Mouse (Mus musculus): ENCODE data around the gene Sec24d. TPM values are rescaled to one million over a fixed set of nuclear protein-coding genes. Genes with fewer than 3 reads are reported as not detected.
A peak's percentile ranks its signal among the peaks of the same experiment; 100 is the strongest.
"Not testable (repeated sequence)": the region's sequence is repeated elsewhere in the genome, so short reads cannot be mapped to it uniquely, and the experiment has no call there.

Sec24d gene
- polyA plus RNA-seq, 1 experiment from 2014 or later = 66.1 TPM

GRCm38 (mm10) chr3:123370927-123371326 is 103.7 kb downstream of the Sec24d start:
- Histone ChIP-seq H3K4me1 (ENCODE audit: insufficient read depth) (no peaks in the 10 kb centered on the region), H3K4me2 (no peak overlapping the region), H3K9ac (no peak overlapping the region), H3K9me3 (ENCODE audit: low read depth, low read length) (no peaks in the 10 kb centered on the region), H3K27me3 (ENCODE audit: insufficient read depth, low read length) (no peaks in the 10 kb centered on the region), H3K27ac (ENCODE audit: low read depth) (no peak overlapping the region), H3K4me3 (ENCODE audit: low read depth, low read length) (no peak overlapping the region), H3K36me3 (ENCODE audit: insufficient read depth) (peaks cover 51% of the 10 kb centered on the region)
- TF ChIP-seq CTCF (IDR thresholded peaks at IDR 0.05; ENCODE audit: low read depth) = no peak
- 91% methylated on average over 5 of the region's 5 CpGs for WGBS
- DNase-seq (no peak), ATAC-seq (ENCODE audit: insufficient read depth) (no peak)

- Histone ChIP-seq H3K27me3 (ENCODE audit: insufficient read depth, low read length) (no peaks in the 10 kb centered on the region), H3K9ac (no peak overlapping the region), H3K4me3 (ENCODE audit: low read depth, low read length) (no peak overlapping the region), H3K27ac (ENCODE audit: low read depth) (no peak overlapping the region), H3K4me1 (ENCODE audit: insufficient read depth) (no peaks in the 10 kb centered on the region), H3K9me3 (ENCODE audit: low read depth, low read length) (no peaks in the 10 kb centered on the region), H3K4me2 (no peak overlapping the region), H3K36me3 (ENCODE audit: insufficient read depth) (peaks cover 52% of the 10 kb centered on the region)
- peak; percentile 77 for TF ChIP-seq CTCF (IDR thresholded peaks at IDR 0.05; ENCODE audit: low read depth)
- DNase-seq (peak; percentile 90), ATAC-seq (ENCODE audit: insufficient read depth) (peak; percentile 72)
- 31% methylated on average over 11 of the region's 11 CpGs for WGBS
Measured at GRCm38 (mm10) chr3:123371766-123372535, 104.7 kb downstream of the Sec24d start.

- ATAC-seq (ENCODE audit: insufficient read depth) (no peak), DNase-seq (no peak)
- H3K36me3 ChIP-seq (ENCODE audit: insufficient read depth) = peaks cover 60% of the 10 kb centered on the region
- H3K9me3 ChIP-seq (ENCODE audit: low read depth, low read length) = no peaks in the 10 kb centered on the region
- no peak overlapping the region for H3K4me3 ChIP-seq (ENCODE audit: low read depth, low read length)
- TF ChIP-seq CTCF (IDR thresholded peaks at IDR 0.05; ENCODE audit: low read depth) = no peak
- no peak overlapping the region for H3K27ac ChIP-seq (ENCODE audit: low read depth)
- no peak overlapping the region for H3K4me2 ChIP-seq
- WGBS = 89% methylated on average over 3 of the region's 3 CpGs
- no peak overlapping the region for H3K9ac ChIP-seq
- no peaks in the 10 kb centered on the region for H3K27me3 ChIP-seq (ENCODE audit: insufficient read depth, low read length)
- H3K4me1 ChIP-seq (ENCODE audit: insufficient read depth) = no peaks in the 10 kb centered on the region
Measured at GRCm38 (mm10) chr3:123376562-123376961, 109.3 kb downstream of the Sec24d start.

- peak overlapping the region; percentile 65; the same call in 1 of the 2 replicates for H3K4me3 ChIP-seq (ENCODE audit: low read depth, low read length)
- no peak overlapping the region for H3K9ac ChIP-seq
- 0 out of 2 replicates have a peak, but pooled peaks cover 6% of the 10 kb centered on the region for H3K4me1 ChIP-seq (ENCODE audit: insufficient read depth)
- no peak overlapping the region for H3K27ac ChIP-seq (ENCODE audit: low read depth)
- peak overlapping the region; percentile 73 for H3K4me2 ChIP-seq
- H3K27me3 ChIP-seq (ENCODE audit: insufficient read depth, low read length) = no peaks in the 10 kb centered on the region
- DNase-seq = no peak
- H3K36me3 ChIP-seq (ENCODE audit: insufficient read depth) = peaks cover 19% of the 10 kb centered on the region
- H3K9me3 ChIP-seq (ENCODE audit: low read depth, low read length) = no peaks in the 10 kb centered on the region
- no peak for TF ChIP-seq CTCF (IDR thresholded peaks at IDR 0.05; ENCODE audit: low read depth)
- ATAC-seq (ENCODE audit: insufficient read depth) = no peak
- WGBS = 88% methylated on average over 7 of the region's 7 CpGs
Measured at GRCm38 (mm10) chr3:123384435-123384834, 117.2 kb downstream of the Sec24d start.

- no peaks in the 10 kb centered on the region for H3K9me3 ChIP-seq (ENCODE audit: low read depth, low read length)
- DNase-seq (no peak), ATAC-seq (ENCODE audit: insufficient read depth) (0 out of 2 replicates have a peak, but pooled peaks have one; percentile 1)
- 9% methylated on average over 6 of the region's 6 CpGs for WGBS
- 0 out of 2 replicates have a peak, but pooled peaks cover 6% of the 10 kb centered on the region for H3K4me1 ChIP-seq (ENCODE audit: insufficient read depth)
- H3K4me3 ChIP-seq (ENCODE audit: low read depth, low read length) = peak overlapping the region; percentile 65
- peak overlapping the region; percentile 89; the same call in 1 of the 2 replicates for H3K27ac ChIP-seq (ENCODE audit: low read depth)
- peaks cover 13% of the 10 kb centered on the region for H3K36me3 ChIP-seq (ENCODE audit: insufficient read depth)
- H3K4me2 ChIP-seq = peak overlapping the region; percentile 73
- peak overlapping the region; percentile 60 for H3K9ac ChIP-seq
- TF ChIP-seq CTCF (IDR thresholded peaks at IDR 0.05; ENCODE audit: low read depth) = no peak
- no peaks in the 10 kb centered on the region for H3K27me3 ChIP-seq (ENCODE audit: insufficient read depth, low read length)
Measured at GRCm38 (mm10) chr3:123385118-123385485, 117.8 kb downstream of the Sec24d start.

- Histone ChIP-seq H3K27me3 (ENCODE audit: insufficient read depth, low read length) (no peaks in the 10 kb centered on the region), H3K4me1 (ENCODE audit: insufficient read depth) (0 out of 2 replicates have a peak, but pooled peaks cover 6% of the 10 kb centered on the region), H3K4me3 (ENCODE audit: low read depth, low read length) (peak within 1 kb of the TSS; percentile 65), H3K9me3 (ENCODE audit: low read depth, low read length) (no peaks in the 10 kb centered on the region), H3K9ac (peak within 1 kb of the TSS; percentile 60), H3K27ac (ENCODE audit: low read depth) (peak within 1 kb of the TSS; percentile 89), H3K36me3 (ENCODE audit: insufficient read depth) (peaks cover 13% of the 10 kb centered on the region), H3K4me2 (peak within 1 kb of the TSS; percentile 73)
- ATAC-seq (ENCODE audit: insufficient read depth) = peak; percentile 99
- DNase-seq = peak; percentile 99
- WGBS = under 1% methylated on average over 41 of the region's 41 CpGs
- no peak for TF ChIP-seq CTCF (IDR thresholded peaks at IDR 0.05; ENCODE audit: low read depth)
Measured at GRCm38 (mm10) chr3:123385486-123386156, 118.4 kb downstream of the Sec24d start, which contains the start of gene Mettl14. Mettl14 (minus strand) TSS chr3:123386108.

GRCm38 (mm10) chr3:123386157-123386780 is 119.0 kb downstream of the Sec24d start:
- 14% methylated on average over 12 of the region's 12 CpGs for WGBS
- H3K4me3 ChIP-seq (ENCODE audit: low read depth, low read length) = peak overlapping the region; percentile 65
- peak overlapping the region; percentile 73 for H3K4me2 ChIP-seq
- H3K27ac ChIP-seq (ENCODE audit: low read depth) = peak overlapping the region; percentile 89
- not testable (repeated sequence) for H3K36me3 ChIP-seq (ENCODE audit: insufficient read depth); DNase-seq; H3K9me3 ChIP-seq (ENCODE audit: low read depth, low read length); H3K4me1 ChIP-seq (ENCODE audit: insufficient read depth); H3K27me3 ChIP-seq (ENCODE audit: insufficient read depth, low read length)
- peak; percentile 82 for ATAC-seq (ENCODE audit: insufficient read depth)
- H3K9ac ChIP-seq = peak overlapping the region; percentile 60
